Mouse (Mus musculus) right cerebral cortex, postnatal 25 days (tissue): ENCODE data around the gene Zfp991.
"Not testable (repeated sequence)": the region's sequence is repeated elsewhere in the genome, so short reads cannot be mapped to it uniquely, and the experiment has no call there.

Source experiments
- DNase-seq: peaks from one replicate; pipeline ENCODE4 v3.0.0; 2022

Gene Zfp991

GRCm38 (mm10) chr4:147131837-147132459, at the start of gene Zfp991:
Gene Zfp991, plus strand, starts transcription at chr4:147132038.
- DNase-seq, result not testable (repeated sequence)

DNA sequence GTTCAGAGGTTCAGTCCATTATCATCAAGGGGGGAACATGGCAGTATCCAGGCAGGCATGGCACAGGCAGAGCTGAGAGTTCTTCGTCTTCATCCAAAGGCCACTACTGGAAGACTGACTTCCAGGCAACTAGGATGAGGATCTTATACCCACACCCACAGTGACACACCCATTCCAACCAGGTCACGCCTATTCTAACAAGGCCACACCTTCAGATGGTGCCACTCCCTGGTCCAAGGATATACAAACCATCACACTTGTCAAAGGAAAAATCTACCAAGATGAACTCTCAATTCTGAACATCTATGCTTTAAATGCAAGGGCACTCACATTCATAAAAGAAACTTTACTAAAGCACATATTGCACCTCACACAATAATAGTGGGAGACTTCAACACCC, 36.2 kb upstream of the Zfp991 start:
- DNase-seq, result not testable (repeated sequence)

GRCm38 (mm10) chr4:147101666-147102626, 29.9 kb upstream of the Zfp991 start:
- peak; percentile 20 for DNase-seq

- DNase-seq, result not testable (repeated sequence)
These were observed 28.0 kb upstream of the Zfp991 start for GRCm38 (mm10) chr4:147103814-147104213.

- DNase-seq, result not testable (repeated sequence)
These were observed 14.0 kb upstream of the Zfp991 start for GRCm38 (mm10) chr4:147117839-147118238.

GRCm38 (mm10) chr4:147122286-147122685, 9.6 kb upstream of the Zfp991 start:
- not testable (repeated sequence) for DNase-seq

DNA sequence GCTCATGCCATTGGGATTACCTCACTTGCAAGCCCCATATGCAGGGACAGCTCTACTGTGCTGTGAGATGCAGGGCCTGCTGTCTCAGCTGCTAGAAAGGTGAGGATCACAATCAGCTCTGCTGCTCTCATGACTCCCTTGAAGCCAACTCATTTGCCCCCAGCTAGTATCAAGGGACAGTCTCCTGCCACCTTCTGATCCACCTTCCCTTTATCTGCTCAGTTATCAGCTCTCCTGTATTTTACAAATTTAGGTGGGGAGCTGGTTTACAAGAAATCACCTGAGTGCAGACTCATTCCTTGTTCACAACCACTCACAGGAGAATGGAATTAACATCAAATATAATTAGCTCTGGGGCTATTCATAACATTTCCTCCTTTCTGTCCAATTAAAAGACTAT, 8.0 kb upstream of the Zfp991 start:
- DNase-seq, result not testable (repeated sequence)

DNA sequence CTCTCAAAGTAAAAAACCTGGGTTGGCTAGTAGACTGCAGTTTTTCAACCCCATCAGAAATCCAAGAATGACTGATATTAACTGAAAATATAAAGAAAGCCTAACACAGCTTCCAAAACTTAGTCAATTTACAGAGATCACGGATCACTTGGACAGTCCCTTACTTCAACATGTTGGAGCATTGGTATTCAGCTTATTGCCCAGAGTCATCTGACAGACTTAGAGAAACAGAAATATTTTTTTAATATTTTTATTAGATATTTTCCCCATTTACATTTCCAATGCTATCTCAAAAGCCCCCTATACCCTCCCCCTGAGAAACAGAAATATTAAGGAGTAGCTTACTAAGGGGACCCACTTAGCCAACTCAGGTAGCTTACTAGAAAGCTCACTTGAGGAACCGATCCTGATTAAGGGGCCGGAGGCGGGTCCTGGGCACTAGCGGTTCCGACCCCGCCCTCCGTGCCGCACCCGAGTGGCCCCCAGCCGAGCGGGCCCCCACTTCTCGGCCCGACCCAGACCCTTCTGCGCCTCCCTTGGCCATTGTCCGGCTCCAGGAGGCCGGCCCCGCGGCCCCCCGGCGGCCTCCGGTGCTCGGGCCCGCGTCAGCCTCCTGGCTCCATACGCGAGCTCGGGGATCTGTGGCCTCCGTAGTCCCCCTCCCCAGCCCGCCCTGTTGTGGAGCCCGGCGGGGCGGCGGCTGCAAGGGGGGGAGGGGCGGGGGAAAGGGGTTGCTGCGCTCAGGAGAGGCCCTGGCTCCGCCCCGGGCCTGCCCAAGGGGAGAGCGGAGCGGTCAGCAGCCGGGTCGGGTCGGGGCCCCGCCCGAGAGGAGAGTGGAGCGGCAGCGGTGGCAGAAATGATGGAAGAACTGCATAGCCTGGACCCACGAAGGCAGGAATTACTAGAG, 7.2 kb upstream of the Zfp991 start:
- DNase-seq, result peak; percentile 20

DNA sequence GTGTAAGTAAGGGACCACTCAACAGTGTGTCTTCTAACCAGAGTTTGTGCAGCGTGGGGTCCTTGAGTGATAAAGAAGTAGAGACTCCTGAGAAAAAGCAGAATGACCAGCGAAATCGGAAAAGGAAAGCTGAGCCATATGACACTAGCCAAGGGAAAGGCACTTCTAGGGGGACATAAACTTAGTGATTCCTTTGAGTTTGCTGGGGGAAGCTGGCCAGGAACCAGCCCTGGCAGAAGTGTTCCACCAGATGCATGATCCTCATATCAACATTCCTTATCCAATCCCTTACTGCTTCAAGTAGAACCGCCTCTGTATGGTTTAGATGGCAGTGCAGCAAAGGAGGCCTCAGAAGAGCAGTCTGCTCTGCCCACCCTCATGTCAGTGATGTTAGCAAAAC, 6.5 kb upstream of the Zfp991 start:
- not testable (repeated sequence) for DNase-seq

GRCm38 (mm10) chr4:147125870-147126269, 6.0 kb upstream of the Zfp991 start:
- DNase-seq, result not testable (repeated sequence)

- not testable (repeated sequence) for DNase-seq
These were observed 5.4 kb upstream of the Zfp991 start for GRCm38 (mm10) chr4:147126435-147126834.

GRCm38 (mm10) chr4:147127137-147127536, 4.7 kb upstream of the Zfp991 start:
- DNase-seq, result not testable (repeated sequence)

GRCm38 (mm10) chr4:147128152-147128551, 3.7 kb upstream of the Zfp991 start:
- DNase-seq, result not testable (repeated sequence)

DNA sequence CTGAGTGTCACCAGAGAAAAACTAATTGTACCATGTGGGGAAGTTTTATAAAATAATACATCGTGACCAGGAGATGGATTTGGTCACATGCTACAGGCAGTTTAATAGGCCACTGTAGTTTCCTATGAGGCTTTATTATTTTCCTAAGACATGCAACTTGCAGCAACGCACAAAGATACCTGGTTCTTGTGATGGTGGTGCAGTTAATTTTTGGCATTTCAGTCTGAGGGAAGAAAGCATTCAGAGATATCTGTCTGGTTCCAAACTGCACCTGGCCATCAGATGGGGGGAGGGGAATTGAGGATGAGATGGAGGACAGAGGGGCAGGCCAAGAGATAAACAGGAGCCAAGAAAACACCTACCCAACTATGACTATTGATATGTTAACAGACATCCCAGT, 1.8 kb downstream of the Zfp991 start:
- DNase-seq, result not testable (repeated sequence)

GRCm38 (mm10) chr4:147141757-147142156, 9.9 kb downstream of the Zfp991 start:
- DNase-seq, result not testable (repeated sequence)

DNA sequence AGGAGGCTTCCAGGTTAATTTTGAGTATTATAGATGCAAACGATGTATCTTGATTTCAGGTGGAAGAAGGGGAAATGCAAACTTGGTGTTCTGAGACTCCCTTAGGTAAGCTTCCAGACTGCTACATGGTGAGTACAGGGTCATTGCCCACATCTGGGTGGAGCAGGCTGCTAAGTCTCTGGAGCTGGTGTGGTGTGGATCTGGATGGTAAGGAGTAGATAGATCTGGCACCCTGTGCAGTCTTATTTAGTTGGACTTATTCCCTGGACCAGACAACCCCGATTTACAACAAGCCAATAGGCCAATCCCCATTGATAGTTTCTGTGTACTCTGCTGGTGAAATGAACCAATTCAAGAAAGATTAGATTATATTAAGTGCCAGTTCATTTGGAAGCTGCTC, 33.4 kb downstream of the Zfp991 start:
- not testable (repeated sequence) for DNase-seq

- DNase-seq, result not testable (repeated sequence)
These were observed 38.7 kb downstream of the Zfp991 start for GRCm38 (mm10) chr4:147170547-147170946.

DNA sequence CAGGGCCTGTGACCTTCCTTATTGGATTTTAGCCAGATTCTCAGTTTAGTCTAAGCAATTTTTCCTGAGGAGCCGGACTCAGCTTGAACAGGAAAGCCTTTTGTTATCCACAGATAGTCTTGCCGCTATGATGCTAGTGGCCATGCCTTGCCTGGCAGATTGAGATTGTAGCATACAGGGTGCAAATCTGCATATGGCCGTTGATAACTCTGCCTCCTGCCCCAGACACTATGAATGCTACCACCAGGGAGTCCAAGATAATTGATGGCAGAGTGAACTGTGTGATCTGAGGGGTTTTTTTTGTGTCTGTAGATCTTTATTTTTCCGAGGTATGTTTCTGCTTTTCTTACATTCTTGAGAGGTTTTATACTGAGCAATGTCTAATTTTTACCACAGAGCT, 39.7 kb downstream of the Zfp991 start:
- DNase-seq, result not testable (repeated sequence)

DNA sequence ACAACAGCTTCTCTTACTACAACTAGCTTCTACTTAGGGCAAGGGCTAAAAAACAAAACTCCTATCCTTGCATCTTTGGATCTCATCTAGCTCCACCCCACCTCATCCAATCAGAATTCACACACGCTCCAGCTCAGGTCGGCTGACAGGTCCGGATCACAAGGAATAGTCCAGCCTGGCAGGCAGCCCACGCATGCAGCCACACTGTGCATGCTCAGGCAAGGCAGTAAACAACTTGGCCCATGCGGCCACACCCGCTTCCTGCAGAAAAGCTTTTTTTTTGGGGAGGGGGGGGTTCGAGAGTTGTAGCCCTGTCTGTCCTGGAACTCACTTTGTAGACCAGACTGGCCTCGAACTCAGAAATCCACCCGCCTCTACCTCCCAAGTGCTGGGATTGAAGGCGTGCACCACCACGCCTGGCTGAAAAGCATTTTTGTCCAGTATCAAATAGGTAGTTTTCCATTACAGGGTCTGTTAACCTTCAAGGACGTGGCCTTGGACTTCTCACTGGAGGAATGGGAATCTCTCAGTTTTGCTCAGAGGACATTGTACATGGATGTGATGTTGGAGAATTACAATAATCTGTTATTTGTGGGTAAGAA, 44.5 kb downstream of the Zfp991 start:
- DNase-seq, result not testable (repeated sequence)

DNA sequence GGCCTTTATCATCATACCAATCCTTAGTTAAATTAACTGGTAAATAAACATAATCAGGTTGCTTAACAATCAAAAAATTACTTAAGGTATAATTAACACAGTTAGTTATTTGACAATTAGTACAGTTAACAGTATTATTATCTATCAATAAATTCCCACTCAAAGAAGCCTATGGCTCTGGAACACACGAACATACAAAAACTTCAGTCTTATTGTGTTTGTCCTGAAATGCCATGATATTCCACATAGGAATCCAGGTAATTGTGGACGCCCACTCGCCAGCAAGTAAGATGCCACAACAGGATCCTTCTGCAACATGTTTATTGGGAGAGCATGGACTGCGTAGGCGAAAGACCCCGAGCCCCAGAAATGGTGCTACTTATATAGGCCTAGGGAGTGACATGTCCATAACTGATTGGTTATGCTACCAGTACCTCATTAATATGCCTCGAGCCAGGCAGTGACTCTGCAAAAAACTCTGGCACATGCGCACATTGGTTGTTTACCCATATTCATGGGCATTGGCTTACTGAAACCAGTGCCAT, 49.4 kb downstream of the Zfp991 start:
- not testable (repeated sequence) for DNase-seq

DNA sequence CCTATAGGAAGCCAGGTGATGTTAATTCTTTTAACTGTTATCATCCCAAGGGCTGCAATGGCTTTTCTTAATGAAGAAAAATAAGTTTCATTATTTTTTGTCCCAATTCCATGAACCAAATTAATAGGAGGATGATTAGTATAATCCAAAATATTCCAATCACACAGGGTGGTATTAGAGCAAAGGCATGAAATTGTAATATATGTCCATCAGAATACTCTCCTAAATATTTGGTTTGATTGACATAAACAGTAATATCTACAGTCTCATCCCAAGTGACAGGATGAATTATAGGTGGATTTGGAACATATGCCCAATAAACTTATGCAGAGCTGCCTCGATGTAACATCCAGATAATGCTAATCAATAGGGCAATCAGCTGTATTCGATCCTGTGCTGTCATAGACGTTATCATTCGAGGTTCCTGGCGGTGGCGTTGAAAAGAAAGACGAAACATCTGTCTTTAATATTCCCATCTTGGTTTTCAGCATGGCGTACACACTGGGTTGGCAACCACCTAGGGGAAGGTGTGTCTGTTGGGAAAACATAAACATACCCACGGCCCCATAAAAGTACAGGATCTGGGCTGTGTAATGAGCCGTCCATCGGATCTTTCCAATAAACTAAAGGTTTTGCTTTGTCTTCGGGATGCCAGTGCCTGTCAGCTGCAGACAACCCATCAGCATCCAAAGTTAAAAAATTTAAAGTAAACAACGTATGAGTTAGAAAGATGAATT, 50.3 kb downstream of the Zfp991 start:
- not testable (repeated sequence) for DNase-seq
